Comparison of ENCODE assay signal across 10 mouse cellular contexts in the genomic region with DNA sequence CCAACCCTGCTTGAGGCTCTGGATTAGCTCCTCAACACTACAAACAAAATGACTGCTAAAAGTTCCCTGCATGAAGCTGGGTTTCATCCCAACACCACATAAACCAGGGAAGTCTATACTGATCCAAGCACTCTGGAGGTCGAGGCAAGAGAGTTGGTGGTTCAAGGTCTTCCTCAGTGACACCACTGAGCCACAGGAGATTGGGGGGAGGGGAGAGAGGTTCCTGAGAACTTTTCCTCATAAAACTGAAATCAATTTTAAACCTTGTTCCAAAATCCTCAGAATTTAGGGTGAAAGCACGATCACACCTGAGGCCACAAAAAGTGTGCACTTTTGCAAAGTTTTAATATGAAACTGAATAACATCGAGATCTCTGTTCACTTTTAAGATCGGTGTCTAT. TPM values are rescaled to one million over a fixed set of nuclear protein-coding genes. Genes with fewer than 3 reads are reported as not detected.
DNase-seq lines count a peak whose midpoint lies in the region; ATAC-seq lines count a peak whose summit lies in the region.
"Had no signal": no experiment of that assay in that cellular context is flagged by ENCODE, and none has a peak within 500 bp of the region (broad histone marks: within the 10 kb centered on the region; RNA-seq: fewer than 3 reads in every experiment).

No protein-coding gene starts in this region.

- no peak for ATAC-seq in kidney, embryonic 15.5 days (replicated peaks; ENCODE audit: low FRiP score)
- ATAC-seq in embryonic facial prominence, embryonic 11.5 days (replicated peaks; ENCODE audit: insufficient number of reproducible peaks, low FRiP score, low TSS enrichment, low read depth), result no peak
- no peak for ATAC-seq in hindbrain, embryonic 16.5 days
- no peak for ATAC-seq in midbrain, embryonic 13.5 days
- no peak for ATAC-seq in frontal cortex, adult (ENCODE audit: low TSS enrichment)

- no peak overlapping the region for H3K9ac ChIP-seq in kidney, embryonic 15.5 days
- no peak overlapping the region for H3K9ac ChIP-seq in embryonic facial prominence, embryonic 11.5 days (replicated peaks; ENCODE audit: low read length)
- no peak overlapping the region for H3K9ac ChIP-seq in hindbrain, embryonic 16.5 days (ENCODE audit: low read depth, low read length)
- H3K9ac ChIP-seq in midbrain, embryonic 13.5 days (replicated peaks), result 0 out of 2 replicates have a peak overlapping the region, but pooled peaks have one; percentile 14

- peak overlapping the region; percentile 90 for H3K4me3 ChIP-seq in kidney, embryonic 15.5 days (replicated peaks)
- peak overlapping the region; percentile 4; the same call in 1 of the 2 replicates for H3K4me3 ChIP-seq in embryonic facial prominence, embryonic 11.5 days (ENCODE audit: low read depth, low read length)
- H3K4me3 ChIP-seq in hindbrain, embryonic 16.5 days (ENCODE audit: low read length), result no peak overlapping the region
- H3K4me3 ChIP-seq in midbrain, embryonic 13.5 days (replicated peaks), result peak overlapping the region; percentile 87; the same call in 1 of the 2 replicates

- DNase-seq in kidney, postnatal 4 days, result no peak
- DNase-seq in embryonic facial prominence, embryonic 11.5 days (ENCODE audit: low spot score), result no peak
- no peak for DNase-seq in c-Kit-positive CD71-positive TER-119-positive erythroid progenitor cells, embryonic 14.5 days (ENCODE audit: low spot score)
- DNase-seq in spleen, postnatal 14 days (ENCODE audit: low spot score in 2 of 2), result no peak
- DNase-seq: cerebellum, adult 18-20 months; kidney, adult 9 months had no signal

- H3K27me3 ChIP-seq in kidney, embryonic 15.5 days, result no peaks in the 10 kb centered on the region
- no peaks in the 10 kb centered on the region for H3K27me3 ChIP-seq in embryonic facial prominence, embryonic 11.5 days (ENCODE audit: control insufficient read depth, insufficient read depth, low read length)
- no peaks in the 10 kb centered on the region for H3K27me3 ChIP-seq in hindbrain, embryonic 16.5 days (replicated peaks; ENCODE audit: control insufficient read depth, insufficient read depth, low read length)
- H3K27me3 ChIP-seq in midbrain, embryonic 13.5 days, result no peaks in the 10 kb centered on the region

- H3K27ac ChIP-seq in kidney, embryonic 15.5 days, result no peak overlapping the region
- H3K27ac ChIP-seq in embryonic facial prominence, embryonic 11.5 days (replicated peaks; ENCODE audit: low read depth, low read length), result no peak overlapping the region
- H3K27ac ChIP-seq in hindbrain, embryonic 16.5 days (ENCODE audit: low read depth, low read length), result no peak overlapping the region
- H3K27ac ChIP-seq in midbrain, embryonic 13.5 days, result no peak overlapping the region

- H3K9me3 ChIP-seq in kidney, embryonic 15.5 days (replicated peaks), result no peaks in the 10 kb centered on the region
- H3K9me3 ChIP-seq in embryonic facial prominence, embryonic 11.5 days (replicated peaks; ENCODE audit: control insufficient read depth, low read length), result no peaks in the 10 kb centered on the region
- no peaks in the 10 kb centered on the region for H3K9me3 ChIP-seq in hindbrain, embryonic 16.5 days (ENCODE audit: control insufficient read depth, low read length)
- no peaks in the 10 kb centered on the region for H3K9me3 ChIP-seq in midbrain, embryonic 13.5 days

- H3K4me1 ChIP-seq in kidney, embryonic 15.5 days, result peaks cover 30% of the 10 kb centered on the region
- H3K4me1 ChIP-seq in embryonic facial prominence, embryonic 11.5 days (ENCODE audit: control insufficient read depth, insufficient read depth, low read length), result no peaks in the 10 kb centered on the region
- peaks cover 22% of the 10 kb centered on the region for H3K4me1 ChIP-seq in hindbrain, embryonic 16.5 days (ENCODE audit: control insufficient read depth, insufficient read depth, low read depth, low read length)
- peaks cover 32% of the 10 kb centered on the region for H3K4me1 ChIP-seq in midbrain, embryonic 13.5 days (replicated peaks)

- no peaks in the 10 kb centered on the region for H3K36me3 ChIP-seq in kidney, embryonic 15.5 days
- H3K36me3 ChIP-seq in embryonic facial prominence, embryonic 11.5 days (replicated peaks; ENCODE audit: control insufficient read depth, insufficient read depth, low read depth, low read length), result no peaks in the 10 kb centered on the region
- H3K36me3 ChIP-seq in hindbrain, embryonic 16.5 days (ENCODE audit: control insufficient read depth, insufficient read depth, low read length), result no peaks in the 10 kb centered on the region
- no peaks in the 10 kb centered on the region for H3K36me3 ChIP-seq in midbrain, embryonic 13.5 days

- H3K4me2 ChIP-seq in kidney, embryonic 15.5 days, result peak overlapping the region; percentile 78
- no peak overlapping the region; the same call in 1 of the 2 replicates for H3K4me2 ChIP-seq in embryonic facial prominence, embryonic 11.5 days (ENCODE audit: low read depth, low read length)
- H3K4me2 ChIP-seq in hindbrain, embryonic 16.5 days (ENCODE audit: low read length), result peak overlapping the region; percentile 87
- H3K4me2 ChIP-seq in midbrain, embryonic 13.5 days (replicated peaks), result peak overlapping the region; percentile 88

- WGBS in kidney, embryonic 15.5 days, result 66% methylated on average over 4 of the region's 4 CpGs
- WGBS in embryonic facial prominence, embryonic 11.5 days, result 72% methylated on average over 4 of the region's 4 CpGs
- WGBS in hindbrain, embryonic 16.5 days, result 73% methylated on average over 4 of the region's 4 CpGs
- 69% methylated on average over 4 of the region's 4 CpGs for WGBS in midbrain, embryonic 13.5 days

RNA-seq across cellular contexts. Expression of gene Rap1a, which starts 1.8 kb away (rescaled TPM):
- polyA plus RNA-seq in kidney, embryonic 15.5 days (2015; fragmentation: Nextera tagmentation; extraction: Ambion mirVana), result 111 and 113 TPM in 2 replicates
- polyA plus RNA-seq in embryonic facial prominence, embryonic 11.5 days (2014; fragmentation: Nextera tagmentation; extraction: Ambion mirVana), result 68.2 and 88.7 TPM in 2 replicates
- 70.4 and 79.2 TPM in 2 replicates for polyA plus RNA-seq in hindbrain, embryonic 16.5 days (2015; fragmentation: Nextera tagmentation; extraction: Ambion mirVana)
- 74.3 and 76.1 TPM in 2 replicates for polyA plus RNA-seq in midbrain, embryonic 13.5 days (2015; fragmentation: Nextera tagmentation; extraction: Ambion mirVana)
